ENCODE assay signal across 29 mouse cellular contexts in the genomic region with DNA sequence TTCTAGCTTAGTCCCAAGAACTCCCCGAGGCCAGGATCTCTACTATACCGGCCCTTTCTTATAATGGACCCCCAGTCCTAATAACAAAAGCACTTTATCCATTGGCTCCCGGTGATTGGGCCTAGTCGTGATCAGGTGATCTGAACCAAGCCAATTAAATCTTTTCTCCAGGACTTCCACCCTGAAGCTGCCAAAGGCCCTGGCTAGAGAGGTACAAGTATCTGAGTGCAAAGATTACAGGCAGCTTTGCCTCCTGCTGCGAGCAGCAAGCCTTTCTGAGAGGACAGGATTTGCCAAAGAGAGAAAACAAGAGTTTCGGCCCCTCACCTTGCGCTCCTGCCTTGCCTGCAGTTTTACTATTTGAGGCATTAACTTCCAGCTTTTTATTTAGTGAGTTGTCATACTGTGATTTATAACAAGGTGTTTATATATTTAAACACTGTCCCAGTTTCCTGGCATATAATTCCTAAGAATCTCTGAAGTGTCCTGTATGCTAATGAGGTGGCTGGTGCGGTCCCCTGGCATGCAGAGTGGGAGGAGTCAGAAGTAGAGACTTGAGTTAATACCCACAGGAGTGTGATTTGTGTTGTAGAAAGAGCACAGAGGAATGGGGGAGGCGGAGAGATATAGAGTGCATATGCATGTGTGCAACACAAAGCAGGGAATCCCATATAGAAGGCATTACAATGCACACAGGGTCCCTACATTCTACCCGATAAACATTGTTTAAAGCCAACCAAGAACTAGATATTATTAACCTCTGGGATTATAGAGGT. TPM values are rescaled to one million over a fixed set of nuclear protein-coding genes. Genes with fewer than 3 reads are reported as not detected.
DNase-seq lines count a peak whose midpoint lies in the region; ATAC-seq lines count a peak whose summit lies in the region.
"Had no signal": no experiment of that assay in that cellular context is flagged by ENCODE, and none has a peak within 500 bp of the region (broad histone marks: within the 10 kb centered on the region; RNA-seq: fewer than 3 reads in every experiment).

No protein-coding gene starts in this region.

- no peak overlapping the region for H3K4me2 ChIP-seq in kidney, embryonic 15.5 days
- H3K4me2 ChIP-seq: forebrain, embryonic 15.5 days; hindbrain, embryonic 15.5 days had no signal

- 84% methylated on average over 10 of the region's 10 CpGs for WGBS in kidney, embryonic 15.5 days

- H3K36me3 ChIP-seq in kidney, embryonic 15.5 days = no peaks in the 10 kb centered on the region
- H3K36me3 ChIP-seq: forebrain, embryonic 15.5 days; G1E; hindbrain, embryonic 10.5 days; hindbrain, embryonic 15.5 days had no signal

- 0 out of 2 replicates have a peak, but pooled peaks cover 3% of the 10 kb centered on the region for H3K4me1 ChIP-seq in kidney, embryonic 15.5 days
- H3K4me1 ChIP-seq: hindbrain, embryonic 15.5 days had no signal

- no peak overlapping the region for H3K4me3 ChIP-seq in kidney, embryonic 15.5 days (replicated peaks)
- H3K4me3 ChIP-seq: forebrain, embryonic 15.5 days; hindbrain, embryonic 10.5 days; hindbrain, embryonic 15.5 days had no signal

- H3K9me3 ChIP-seq in kidney, embryonic 15.5 days (replicated peaks) = no peaks in the 10 kb centered on the region
- H3K9me3 ChIP-seq: forebrain, embryonic 15.5 days; G1E; hindbrain, embryonic 10.5 days; hindbrain, embryonic 15.5 days had no signal

- DNase-seq in cerebellum, postnatal 10 days = peak; percentile 52 to 58
- DNase-seq in cerebellum, adult 9-11 months = no peak
- peak; percentile 53 for DNase-seq in kidney, adult 11 months
- peak; percentile 47 to 51 for DNase-seq in kidney, adult 8-10 months
- peak; percentile 32 to 70 for DNase-seq in kidney, postnatal 25 days
- DNase-seq: adrenal gland, postnatal 14 days; cerebellum, adult 18-20 months; cerebellum, postnatal 36 days; heart, postnatal 14 days; layer of hippocampus, postnatal 36 days; liver; lung, adult 2 months; lung, postnatal 10 days; midbrain, embryonic 14.5 days; right cerebral cortex, adult 18-20 months; spleen, adult 18-20 months; thymus, adult 18-20 months; thymus, postnatal 25 days had no signal

- no peaks in the 10 kb centered on the region for H3K27me3 ChIP-seq in kidney, embryonic 15.5 days
- H3K27me3 ChIP-seq: forebrain, embryonic 15.5 days; hindbrain, embryonic 15.5 days had no signal

- H3K9ac ChIP-seq in kidney, embryonic 15.5 days = no peak overlapping the region
- H3K9ac ChIP-seq: forebrain, embryonic 15.5 days; hindbrain, embryonic 15.5 days; liver, embryonic 14.5 days had no signal

- H3K27ac ChIP-seq in kidney, embryonic 15.5 days = no peak overlapping the region
- H3K27ac ChIP-seq: forebrain, embryonic 15.5 days; hindbrain, embryonic 10.5 days; hindbrain, embryonic 15.5 days; liver, embryonic 14.5 days; macrophage; stomach, postnatal 0 days had no signal

- ATAC-seq in kidney, embryonic 15.5 days (replicated peaks; ENCODE audit: low FRiP score) = no peak
- ATAC-seq in megakaryocyte progenitor cell, adult 5-6 weeks (replicated peaks; ENCODE audit: poor library complexity) = no peak
- no peak for ATAC-seq in monocyte, adult 5-6 weeks (replicated peaks; ENCODE audit: insufficient number of reproducible peaks, low FRiP score, low TSS enrichment, poor library complexity, severe bottlenecking)
- ATAC-seq: forebrain, embryonic 15.5 days; inflammation-experienced regulatory T-cells, adult 6 months had no signal

RNA-seq across cellular contexts. Expression of gene Smim20, which starts 36.2 kb away (rescaled TPM):
- polyA plus RNA-seq in kidney, embryonic 15.5 days (2015; fragmentation: Nextera tagmentation; extraction: Ambion mirVana) = 82.0 and 82.7 TPM in 2 replicates
- 62.7 and 65.7 TPM in 2 replicates for total RNA-seq in megakaryocyte progenitor cell, adult 5-6 weeks (2015)
- 46.7 and 56.9 TPM in 2 replicates for total RNA-seq in megakaryocyte progenitor cell, adult 5-6 weeks (2017)
- 44.4 to 59.6 TPM (median 47.2 TPM) in 3 replicates for total RNA-seq in monocyte, adult 5-6 weeks (2017)
